Comparison of ENCODE assay signal across 24 mouse cellular contexts in the genomic region with DNA sequence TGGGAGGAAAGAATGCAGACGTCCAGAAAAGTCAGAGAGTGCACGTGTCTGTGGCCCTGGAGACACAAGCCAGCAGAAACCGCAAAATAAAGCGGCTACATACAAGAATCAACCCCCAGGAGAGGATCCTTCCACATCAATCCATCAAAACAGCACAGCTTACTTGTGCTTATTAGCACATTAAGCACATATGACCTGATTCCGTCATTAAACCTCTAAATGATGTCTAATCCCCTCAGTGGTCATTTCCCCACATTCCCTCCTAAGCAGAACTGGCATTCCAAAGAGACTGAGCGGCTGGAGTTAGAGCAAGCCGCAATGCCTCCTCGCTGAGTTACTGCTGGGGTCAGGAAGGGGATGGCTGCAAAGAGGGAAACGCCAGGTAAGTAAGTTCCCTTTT.
A peak's percentile ranks its signal among the peaks of the same experiment; 100 is the strongest.
DNase-seq lines count a peak whose midpoint lies in the region; ATAC-seq lines count a peak whose summit lies in the region.
"Had no signal": no experiment of that assay in that cellular context is flagged by ENCODE, and none has a peak within 500 bp of the region (broad histone marks: within the 10 kb centered on the region; RNA-seq: fewer than 3 reads in every experiment).

No protein-coding gene starts in this region.

- intact Hi-C loops in left cerebral cortex, postnatal 10 days (cut with DNase I), result no loop called here

- DNase-seq in heart, embryonic 10.5 days (ENCODE audit: low spot score), result peak; percentile 27
- no peak for DNase-seq in limb, embryonic 10.5 days (ENCODE audit: low spot score)
- DNase-seq in spleen, postnatal 36 days (ENCODE audit: low spot score in 2 of 2), result no peak
- DNase-seq in left cerebral cortex, postnatal 10 days (ENCODE audit: extremely low spot score in 1 of 2, low spot score in 2 of 2), result no peak
- DNase-seq: adrenal gland, postnatal 14 days; B cell, adult 2 months; cerebellum, adult 18-20 months; cerebellum, postnatal 36 days; liver; lung, adult 2 months; lung, postnatal 4 days; right cerebral cortex, postnatal 25 days; thymus, postnatal 25 days had no signal

- H3K36me3 ChIP-seq in heart, embryonic 10.5 days, result 0 out of 2 replicates have a peak, but pooled peaks cover 12% of the 10 kb centered on the region
- no peaks in the 10 kb centered on the region for H3K36me3 ChIP-seq in heart, embryonic 11.5 days (ENCODE audit: control insufficient read depth, insufficient read depth, low read length)
- H3K36me3 ChIP-seq in limb, embryonic 12.5 days, result peaks cover 8% of the 10 kb centered on the region; the same call in 1 of the 2 replicates
- peaks cover 16% of the 10 kb centered on the region; the same call in 1 of the 2 replicates for H3K36me3 ChIP-seq in limb, embryonic 10.5 days
- no peaks in the 10 kb centered on the region for H3K36me3 ChIP-seq in embryonic facial prominence, embryonic 12.5 days
- H3K36me3 ChIP-seq in midbrain, embryonic 15.5 days (replicated peaks), result no peaks in the 10 kb centered on the region
- H3K36me3 ChIP-seq: forebrain, embryonic 15.5 days; neural tube, embryonic 12.5 days had no signal

- no peaks in the 10 kb centered on the region for H3K27me3 ChIP-seq in heart, embryonic 10.5 days (ENCODE audit: insufficient read depth, poor library complexity, severe bottlenecking)
- no peaks in the 10 kb centered on the region for H3K27me3 ChIP-seq in heart, embryonic 11.5 days (ENCODE audit: control insufficient read depth, insufficient read depth, low read length)
- no peaks in the 10 kb centered on the region for H3K27me3 ChIP-seq in limb, embryonic 12.5 days
- H3K27me3 ChIP-seq in limb, embryonic 10.5 days (ENCODE audit: low read depth, poor library complexity, severe bottlenecking), result no peaks in the 10 kb centered on the region
- H3K27me3 ChIP-seq in embryonic facial prominence, embryonic 12.5 days, result no peaks in the 10 kb centered on the region
- no peaks in the 10 kb centered on the region for H3K27me3 ChIP-seq in midbrain, embryonic 15.5 days (replicated peaks)
- H3K27me3 ChIP-seq: embryonic facial prominence, embryonic 15.5 days; forebrain, embryonic 15.5 days; neural tube, embryonic 12.5 days; Patski had no signal

- no peak for ATAC-seq in heart, embryonic 11.5 days (replicated peaks; ENCODE audit: insufficient number of reproducible peaks, low FRiP score, low TSS enrichment)
- no peak for ATAC-seq in limb, embryonic 12.5 days (ENCODE audit: insufficient number of reproducible peaks, insufficient read depth, low FRiP score, low TSS enrichment, low read depth)
- 0 out of 2 replicates have a peak, but pooled peaks have one; percentile 11 for ATAC-seq in embryonic facial prominence, embryonic 12.5 days (ENCODE audit: insufficient number of reproducible peaks, insufficient read depth, low FRiP score, low TSS enrichment)
- ATAC-seq in midbrain, embryonic 15.5 days (replicated peaks), result peak; percentile 17; the same call in 1 of the 2 replicates
- ATAC-seq: activated CD4-positive, CD25-positive, alpha-beta regulatory T cell, adult 4 months; forebrain, embryonic 15.5 days; intestine, postnatal 0 days; Patski had no signal

- no peaks in the 10 kb centered on the region for H3K9me3 ChIP-seq in heart, embryonic 10.5 days
- no peaks in the 10 kb centered on the region for H3K9me3 ChIP-seq in heart, embryonic 11.5 days (replicated peaks; ENCODE audit: control insufficient read depth, low read length)
- no peaks in the 10 kb centered on the region for H3K9me3 ChIP-seq in limb, embryonic 12.5 days
- no peaks in the 10 kb centered on the region for H3K9me3 ChIP-seq in limb, embryonic 10.5 days (replicated peaks)
- no peaks in the 10 kb centered on the region for H3K9me3 ChIP-seq in embryonic facial prominence, embryonic 12.5 days
- no peaks in the 10 kb centered on the region for H3K9me3 ChIP-seq in midbrain, embryonic 15.5 days
- H3K9me3 ChIP-seq: embryonic facial prominence, embryonic 15.5 days; forebrain, embryonic 15.5 days; neural tube, embryonic 12.5 days had no signal

- WGBS in heart, embryonic 10.5 days, result 77% methylated on average over 9 of the region's 9 CpGs
- 69% methylated on average over 9 of the region's 9 CpGs for WGBS in heart, embryonic 11.5 days (ENCODE audit: insufficient replicate concordance)
- WGBS in limb, embryonic 12.5 days, result 61% methylated on average over 9 of the region's 9 CpGs
- 88% methylated on average over 9 of the region's 9 CpGs for WGBS in limb, embryonic 10.5 days
- 55% methylated on average over 9 of the region's 9 CpGs for WGBS in embryonic facial prominence, embryonic 12.5 days
- 40% methylated on average over 9 of the region's 9 CpGs for WGBS in midbrain, embryonic 15.5 days

- H3K27ac ChIP-seq in heart, embryonic 10.5 days, result no peak overlapping the region
- no peak overlapping the region for H3K27ac ChIP-seq in heart, embryonic 11.5 days (ENCODE audit: low read depth, low read length)
- H3K27ac ChIP-seq in limb, embryonic 12.5 days, result 0 out of 2 replicates have a peak overlapping the region, but pooled peaks have one; percentile 35
- H3K27ac ChIP-seq in limb, embryonic 10.5 days, result no peak overlapping the region
- H3K27ac ChIP-seq in embryonic facial prominence, embryonic 12.5 days, result no peak overlapping the region
- no peak overlapping the region for H3K27ac ChIP-seq in midbrain, embryonic 15.5 days
- H3K27ac ChIP-seq: embryonic facial prominence, embryonic 15.5 days; forebrain, embryonic 15.5 days; neural tube, embryonic 12.5 days; stomach, postnatal 0 days had no signal

- H3K9ac ChIP-seq in heart, embryonic 11.5 days (ENCODE audit: low read depth, low read length), result no peak overlapping the region
- no peak overlapping the region for H3K9ac ChIP-seq in limb, embryonic 12.5 days (replicated peaks)
- H3K9ac ChIP-seq in embryonic facial prominence, embryonic 12.5 days, result no peak overlapping the region
- no peak overlapping the region for H3K9ac ChIP-seq in midbrain, embryonic 15.5 days
- H3K9ac ChIP-seq: embryonic facial prominence, embryonic 15.5 days; forebrain, embryonic 15.5 days; neural tube, embryonic 12.5 days had no signal

- no peak overlapping the region for H3K4me2 ChIP-seq in heart, embryonic 11.5 days
- no peak overlapping the region for H3K4me2 ChIP-seq in limb, embryonic 12.5 days
- no peak overlapping the region for H3K4me2 ChIP-seq in embryonic facial prominence, embryonic 12.5 days (replicated peaks)
- H3K4me2 ChIP-seq in midbrain, embryonic 15.5 days, result no peak overlapping the region
- H3K4me2 ChIP-seq: embryonic facial prominence, embryonic 15.5 days; forebrain, embryonic 15.5 days; neural tube, embryonic 12.5 days had no signal

- no peak overlapping the region for H3K4me3 ChIP-seq in heart, embryonic 10.5 days
- no peak overlapping the region for H3K4me3 ChIP-seq in heart, embryonic 11.5 days (ENCODE audit: low read depth, low read length)
- no peak overlapping the region for H3K4me3 ChIP-seq in limb, embryonic 12.5 days (replicated peaks)
- H3K4me3 ChIP-seq in limb, embryonic 10.5 days, result no peak overlapping the region
- no peak overlapping the region for H3K4me3 ChIP-seq in embryonic facial prominence, embryonic 12.5 days
- no peak overlapping the region for H3K4me3 ChIP-seq in midbrain, embryonic 15.5 days
- H3K4me3 ChIP-seq: embryonic facial prominence, embryonic 15.5 days; forebrain, embryonic 15.5 days; neural tube, embryonic 12.5 days had no signal

- H3K4me1 ChIP-seq in heart, embryonic 10.5 days, result peaks cover 29% of the 10 kb centered on the region
- H3K4me1 ChIP-seq in heart, embryonic 11.5 days (ENCODE audit: control insufficient read depth, insufficient read depth, low read length), result peaks cover 25% of the 10 kb centered on the region
- H3K4me1 ChIP-seq in limb, embryonic 12.5 days (replicated peaks), result peaks cover 14% of the 10 kb centered on the region
- H3K4me1 ChIP-seq in limb, embryonic 10.5 days, result no peaks in the 10 kb centered on the region; the same call in 1 of the 2 replicates
- H3K4me1 ChIP-seq in embryonic facial prominence, embryonic 12.5 days, result peaks cover 4% of the 10 kb centered on the region; the same call in 1 of the 2 replicates
- H3K4me1 ChIP-seq in midbrain, embryonic 15.5 days, result peaks cover 3% of the 10 kb centered on the region; the same call in 1 of the 2 replicates
- H3K4me1 ChIP-seq: forebrain, embryonic 15.5 days had no signal

Comparison
In these comparisons a context has a peak if more than half of its experiments do, and no peak if none do; other contexts are left out.
1. ATAC-seq: peak in embryonic facial prominence, embryonic 12.5 days (single experiment) and midbrain, embryonic 15.5 days (single experiment); none in heart, embryonic 11.5 days (single experiment) and limb, embryonic 12.5 days (single experiment).